Mouse (Mus musculus) embryonic fibroblast, embryonic 13.5 days (primary cell): ENCODE data around the gene Fabp6. TPM values are rescaled to one million over a fixed set of nuclear protein-coding genes. Genes with fewer than 3 reads are reported as not detected.

Experiments used
- H3K27ac ChIP-seq: 2 replicates; pipeline ENCODE4 v1.5.1; 2012; ENCODE audit warnings: low read length, control low read depth, inconsistent platforms; ENCODE audit not compliant: insufficient read depth
- H3K4me1 ChIP-seq: 2 replicates; pipeline ENCODE4 v1.6.1; 2011; ENCODE audit warnings: low read length; ENCODE audit not compliant: control insufficient read depth, insufficient read depth
- H3K4me3 ChIP-seq: 2 replicates; pipeline ENCODE4 v1.5.1; 2011; ENCODE audit warnings: mild to moderate bottlenecking, control low read depth, low read length; ENCODE audit not compliant: insufficient read depth
- CTCF ChIP-seq: IDR thresholded peaks from 2 replicates; pipeline ENCODE4 v1.5.1; 2011; ENCODE audit warnings: mild to moderate bottlenecking, control low read depth, low read length, moderate library complexity, borderline replicate concordance; ENCODE audit not compliant: insufficient read depth
- POLR2A ChIP-seq: IDR thresholded peaks from 2 replicates; pipeline ENCODE4 v1.6.1; 2011; ENCODE audit warnings: low read depth, mild to moderate bottlenecking, control low read depth, low read length, moderate library complexity
- polyA plus RNA-seq: library from polyadenylated mRNA; stranded (reverse); fragments of >200 nt; gene quantifications from 2 replicates; pipeline ENCODE4 v1.2.4, GENCODE M21; 2011; ENCODE audit warnings: low read depth; ENCODE audit not compliant: missing spikeins, insufficient read length

Gene Fabp6
- polyA plus RNA-seq, 1 experiment, result not detected

GRCm38 (mm10) chr11:43604891-43605290 lies 3.6 kb upstream of the Fabp6 start:
- no peaks in the 10 kb centered on the region for H3K4me1 ChIP-seq
- TF ChIP-seq POLR2A, result no peak
- no peak overlapping the region for H3K4me3 ChIP-seq

GRCm38 (mm10) chr11:43604207-43604606 lies 2.9 kb upstream of the Fabp6 start:
- Histone ChIP-seq H3K4me1 (no peaks in the 10 kb centered on the region), H3K4me3 (no peak overlapping the region), H3K27ac (no peak overlapping the region)
- TF ChIP-seq CTCF, result no peak
- TF ChIP-seq POLR2A, result no peak

More at GRCm38 (mm10) chr11:43604891-43605290, 3.6 kb upstream of the Fabp6 start:
- H3K27ac ChIP-seq, result no peak overlapping the region

GRCm38 (mm10) chr11:43589530-43590072 lies 11.7 kb downstream of the Fabp6 start:
- H3K4me3 ChIP-seq, result no peak overlapping the region
- H3K4me1 ChIP-seq, result peaks cover 3% of the 10 kb centered on the region; the same call in 1 of the 2 replicates
- TF ChIP-seq CTCF, result no peak
- TF ChIP-seq POLR2A, result no peak
- no peak overlapping the region for H3K27ac ChIP-seq

GRCm38 (mm10) chr11:43586324-43587090 lies 14.8 kb downstream of the Fabp6 start, which contains the start of gene 4933415A04Rik:
Gene 4933415A04Rik, plus strand, starts transcription at chr11:43587040.
- H3K27ac ChIP-seq, result no peak within 1 kb of the TSS
- H3K4me3 ChIP-seq, result no peak within 1 kb of the TSS
- peaks cover 3% of the 10 kb centered on the region; the same call in 1 of the 2 replicates for H3K4me1 ChIP-seq
- no peak for TF ChIP-seq CTCF
- TF ChIP-seq POLR2A, result no peak

GRCm38 (mm10) chr11:43585211-43586005 lies 15.9 kb downstream of the Fabp6 start:
- no peak for TF ChIP-seq POLR2A
- no peak for TF ChIP-seq CTCF
- Histone ChIP-seq H3K27ac (no peak overlapping the region), H3K4me3 (no peak overlapping the region)

GRCm38 (mm10) chr11:43577713-43578478 lies 23.4 kb downstream of the Fabp6 start:
- Histone ChIP-seq H3K27ac (no peak overlapping the region), H3K4me3 (no peak overlapping the region), H3K4me1 (no peaks in the 10 kb centered on the region)
- TF ChIP-seq POLR2A, result no peak
- TF ChIP-seq CTCF, result no peak

More at GRCm38 (mm10) chr11:43585211-43586005, 15.9 kb downstream of the Fabp6 start:
- H3K4me1 ChIP-seq, result peaks cover 3% of the 10 kb centered on the region; the same call in 1 of the 2 replicates

- no peaks in the 10 kb centered on the region for H3K4me1 ChIP-seq
- TF ChIP-seq CTCF (no peak), POLR2A (no peak)
- H3K27ac ChIP-seq, result no peak overlapping the region
- H3K4me3 ChIP-seq, result no peak overlapping the region
These were observed 25.8 kb downstream of the Fabp6 start for GRCm38 (mm10) chr11:43575376-43576151.

GRCm38 (mm10) chr11:43575061-43575375 lies 26.3 kb downstream of the Fabp6 start:
- no peak for TF ChIP-seq POLR2A
- TF ChIP-seq CTCF, result no peak
- no peak overlapping the region for H3K4me3 ChIP-seq
- no peak overlapping the region for H3K27ac ChIP-seq
- H3K4me1 ChIP-seq, result no peaks in the 10 kb centered on the region

GRCm38 (mm10) chr11:43569595-43569994 lies 31.7 kb downstream of the Fabp6 start:
- Histone ChIP-seq H3K27ac (no peak overlapping the region), H3K4me1 (no peaks in the 10 kb centered on the region), H3K4me3 (no peak overlapping the region)
- TF ChIP-seq CTCF (no peak), POLR2A (no peak)
